Mouse (Mus musculus) ES-E14 (cell line): ENCODE measurements around the gene Olfr10. TPM values are rescaled to one million over a fixed set of nuclear protein-coding genes. Genes with fewer than 3 reads are reported as not detected.
A peak's percentile ranks its signal among the peaks of the same experiment; 100 is the strongest.

Experiments used
- DNase-seq: peaks from one replicate; pipeline ENCODE4 v3.0.0-alpha.2; 2013; ENCODE audit warnings: low read depth, low spot score
- H3K27ac ChIP-seq: 2 replicates; pipeline ENCODE4 v1.5.1; 2012; ENCODE audit warnings: low read depth, mild to moderate bottlenecking, low read length, moderate library complexity, mixed read lengths; ENCODE audit not compliant: poor library complexity, insufficient read depth, severe bottlenecking
- H3K36me3 ChIP-seq: 2 replicates; pipeline ENCODE4 v1.6.1; 2012; ENCODE audit warnings: mild to moderate bottlenecking, low read length, moderate library complexity, mixed read lengths; ENCODE audit not compliant: control insufficient read depth, poor library complexity, insufficient read depth, severe bottlenecking
- H3K4me1 ChIP-seq, 2 experiments: fragments of 150-350 bp in 1 of 2; sonication (generic) in 1 of 2; 2 replicates each; pipeline ENCODE4 v1.6.1; 2012; ENCODE audit warnings: low read length in 2 of 2, mild to moderate bottlenecking in 1 of 2, mixed read lengths in 1 of 2; ENCODE audit not compliant: control insufficient read depth in 2 of 2, insufficient read depth in 2 of 2, poor library complexity in 1 of 2
- H3K4me3 ChIP-seq, 2 experiments: fragments of 150-350 bp in 1 of 2; sonication (generic) in 1 of 2; 2 replicates each; pipeline ENCODE4 v1.5.1; 2012; ENCODE audit warnings: low read length in 2 of 2, low read depth in 1 of 2, mild to moderate bottlenecking in 1 of 2, mixed read lengths in 1 of 2; ENCODE audit not compliant: insufficient read depth in 1 of 2, poor library complexity in 1 of 2, severe bottlenecking in 1 of 2
- H3K9ac ChIP-seq: 2 replicates; pipeline ENCODE4 v1.6.1; 2012; ENCODE audit warnings: low read depth, mild to moderate bottlenecking, low read length, mixed read lengths; ENCODE audit not compliant: poor library complexity, insufficient read depth, severe bottlenecking
- H3K9me3 ChIP-seq: fragments of 150-350 bp; sonication (generic); 2 replicates; pipeline ENCODE4 v1.6.1; 2012; ENCODE audit warnings: low read depth, mild to moderate bottlenecking, low read length; ENCODE audit not compliant: control insufficient read depth, insufficient read depth
- CHD2 ChIP-seq: IDR thresholded peaks from 2 replicates; pipeline ENCODE4 v1.6.1; 2014; ENCODE audit warnings: mild to moderate bottlenecking, low read depth, low read length, inconsistent platforms
- HCFC1 ChIP-seq: IDR thresholded peaks from 2 replicates; pipeline ENCODE4 v1.6.1; 2012; ENCODE audit warnings: low read length, inconsistent platforms, borderline replicate concordance; ENCODE audit not compliant: insufficient read depth
- MAFK ChIP-seq: IDR thresholded peaks from 2 replicates; pipeline ENCODE4 v1.6.1; 2014; ENCODE audit warnings: mild to moderate bottlenecking, low read depth, low read length, inconsistent platforms; ENCODE audit not compliant: insufficient read depth
- ZC3H11A ChIP-seq: IDR thresholded peaks from 2 replicates; pipeline ENCODE4 v1.6.1; 2012; ENCODE audit warnings: low read depth, mild to moderate bottlenecking, inconsistent platforms, low read length, borderline replicate concordance
- ZNF384 ChIP-seq: IDR thresholded peaks from 2 replicates; pipeline ENCODE4 v1.6.1; 2012; ENCODE audit warnings: low read depth, low read length, inconsistent platforms
- in situ Hi-C, 2 experiments: fragments of 600-800 bp; cut with MboI; formaldehyde crosslinking; loops; one replicate each; pipeline ENCODE4 v1.15.1; 2025; ENCODE audit warnings: low sequenced_read_pairs in 2 of 2, inconsistent platforms in 1 of 2; ENCODE audit not compliant: unreplicated experiment in 2 of 2
- total RNA-seq: library from RNA; depleted of rRNA; stranded (reverse); fragments of 300-350 nt; gene quantifications from 2 replicates; pipeline ENCODE4 v1.2.3, GENCODE M21; 2012

The Olfr10 gene
- total RNA-seq, 1 experiment, result not detected

DNA sequence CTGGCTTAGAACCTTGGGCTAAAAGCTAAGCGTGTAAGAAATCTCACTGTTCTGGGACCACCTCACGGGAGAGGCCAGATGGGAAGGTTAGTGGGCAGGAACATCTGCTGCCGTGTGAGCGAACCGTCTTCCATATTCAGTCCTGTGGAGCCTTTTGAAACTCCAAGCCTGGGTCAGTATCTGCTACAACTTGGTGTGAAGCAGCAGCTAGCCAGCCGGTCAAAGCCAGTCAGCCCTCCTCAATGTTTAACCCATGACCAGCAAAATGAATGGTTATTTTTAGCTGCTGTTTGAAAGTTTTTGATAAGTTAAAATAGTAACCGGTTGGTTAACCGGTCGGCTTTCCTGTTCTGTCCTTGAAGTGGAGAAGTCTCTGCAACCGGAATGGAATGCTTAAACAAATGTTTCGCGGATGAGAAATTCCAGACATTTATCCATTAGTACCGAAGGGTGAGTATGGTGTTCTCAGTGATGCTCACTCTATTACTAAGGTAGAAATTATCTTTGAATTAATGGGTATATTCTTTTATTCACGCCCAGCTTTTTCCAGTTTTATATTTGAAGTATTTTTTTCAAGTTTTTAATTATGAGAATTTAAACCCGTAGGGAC, 36.5 kb upstream of the Olfr10 start:
- TF ChIP-seq ZC3H11A (no peak), CHD2 (no peak), HCFC1 (no peak), ZNF384 (no peak), MAFK (no peak)
- Histone ChIP-seq H3K4me1 (no peaks in the 10 kb centered on the region; a peak in 1 of 4 replicates), H3K4me3 (no peak overlapping the region), H3K9ac (no peak overlapping the region), H3K9me3 (no peaks in the 10 kb centered on the region), H3K36me3 (no peaks in the 10 kb centered on the region), H3K27ac (no peak overlapping the region)
- no peak for DNase-seq
- in situ Hi-C loops, result loop anchor here (5.0 to 25.0 kb wide), 3 partner anchors 81 to 406 kb away; partner anchors contain the start of genes Irgm1 (in 2 of the 2) and Btnl9 (in 1 of the 2)

- in situ Hi-C loops, result loop anchor here (5.0 to 25.0 kb wide), 3 partner anchors 82 to 407 kb away; partner anchors contain the start of genes Irgm1 (in 2 of the 2) and Btnl9 (in 1 of the 2)
- Histone ChIP-seq H3K27ac (no peak overlapping the region), H3K9me3 (no peaks in the 10 kb centered on the region), H3K4me3 (no peak overlapping the region), H3K36me3 (no peaks in the 10 kb centered on the region), H3K9ac (no peak overlapping the region), H3K4me1 (no peaks in the 10 kb centered on the region; a peak in 1 of 4 replicates)
- TF ChIP-seq ZC3H11A (no peak), MAFK (no peak), CHD2 (no peak), HCFC1 (no peak), ZNF384 (no peak)
- no peak for DNase-seq
Measured at GRCm38 (mm10) chr11:49269761-49270160, 34.8 kb upstream of the Olfr10 start.

DNA sequence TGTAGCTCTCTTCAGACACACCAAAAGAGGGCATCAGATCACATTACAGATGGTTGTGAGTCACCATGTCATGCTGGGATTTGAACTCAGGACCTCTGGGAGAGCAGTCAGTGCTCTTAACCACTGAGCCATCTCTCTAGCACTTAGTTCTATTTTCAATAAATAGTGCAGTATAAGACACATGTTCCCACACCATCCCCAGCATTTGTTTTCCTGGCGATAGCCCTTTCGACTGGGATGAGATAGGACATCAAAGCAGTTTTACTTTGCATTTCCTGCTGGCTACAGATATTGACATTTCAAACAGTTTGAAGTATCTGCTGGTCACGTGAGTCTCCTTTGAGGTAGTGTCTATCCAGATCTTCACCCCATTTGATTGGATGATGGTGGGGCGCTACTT, 34.2 kb upstream of the Olfr10 start:
- in situ Hi-C loops, result loop anchor here in 1 of 2 experiments (25.0 kb wide), 1 partner anchor 408 kb away; the partner anchor contains the start of gene Irgm1
- TF ChIP-seq MAFK (no peak), ZNF384 (no peak)
- no peaks in the 10 kb centered on the region for H3K9me3 ChIP-seq
- no peak overlapping the region for H3K9ac ChIP-seq
- no peaks in the 10 kb centered on the region for H3K36me3 ChIP-seq
- H3K27ac ChIP-seq, result no peak overlapping the region
- DNase-seq, result no peak
- no peak overlapping the region for H3K4me3 ChIP-seq
- no peaks in the 10 kb centered on the region for H3K4me1 ChIP-seq

DNA sequence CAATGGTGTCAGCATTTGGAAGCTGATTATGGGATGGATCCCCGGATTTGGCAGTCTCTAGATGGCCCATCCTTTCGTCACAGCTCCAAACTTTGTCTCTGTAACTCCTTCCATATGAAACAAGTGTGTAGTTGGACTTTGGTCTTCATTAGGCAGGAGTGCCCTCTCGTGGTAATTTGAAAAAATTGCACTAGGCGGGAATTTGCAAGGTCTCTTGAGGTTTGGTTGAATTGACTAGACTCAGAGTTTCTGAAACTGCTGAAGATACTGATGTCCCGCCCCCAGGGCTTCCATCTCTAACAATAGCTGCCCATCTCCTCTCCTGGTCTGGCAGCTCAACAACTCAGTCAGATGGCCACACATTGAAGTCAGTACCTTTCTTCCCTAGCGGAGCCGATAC, 33.2 kb upstream of the Olfr10 start:
- Histone ChIP-seq H3K4me1 (no peaks in the 10 kb centered on the region), H3K9ac (no peak overlapping the region), H3K27ac (no peak overlapping the region), H3K4me3 (no peak overlapping the region), H3K36me3 (no peaks in the 10 kb centered on the region), H3K9me3 (no peaks in the 10 kb centered on the region)
- DNase-seq, result peak; percentile 60
- TF ChIP-seq ZC3H11A (peak; percentile 86; the same call in 1 of the 2 replicates), MAFK (no peak)
- in situ Hi-C loops, result loop anchor here in 1 of 2 experiments (25.0 kb wide), 1 partner anchor 409 kb away; the partner anchor contains the start of gene Irgm1
